Mouse (Mus musculus) thymus, adult 2 months (tissue): Measurements from ENCODE around the gene Gm48552. TPM values are rescaled to one million over a fixed set of nuclear protein-coding genes. Genes with fewer than 3 reads are reported as not detected.
A peak's percentile ranks its signal among the peaks of the same experiment; 100 is the strongest.

Source experiments
- DNase-seq: peaks from one replicate; pipeline ENCODE4 v3.0.0; 2021
- H3K27ac ChIP-seq: fragments of 200-500 bp; 2 replicates; pipeline ENCODE4 v1.5.1; 2012; ENCODE audit warnings: low read length, control low read depth; ENCODE audit not compliant: control insufficient read depth, insufficient read depth
- H3K27me3 ChIP-seq: fragments of 200-500 bp; 2 replicates; pipeline ENCODE4 v1.6.1; 2012; ENCODE audit warnings: mild to moderate bottlenecking, low read length, moderate library complexity, mixed read lengths; ENCODE audit not compliant: control insufficient read depth, insufficient read depth
- H3K36me3 ChIP-seq: fragments of 200-500 bp; 2 replicates; pipeline ENCODE4 v1.6.1; 2012; ENCODE audit warnings: mild to moderate bottlenecking, low read length, moderate library complexity; ENCODE audit not compliant: control insufficient read depth, insufficient read depth
- H3K4me1 ChIP-seq: fragments of 200-500 bp; replicated peaks from 2 replicates; pipeline ENCODE4 v1.6.1; 2012; ENCODE audit warnings: low read length; ENCODE audit not compliant: control insufficient read depth, insufficient read depth
- H3K4me3 ChIP-seq: fragments of 200-500 bp; 2 replicates; pipeline ENCODE4 v1.5.1; 2012; ENCODE audit warnings: mild to moderate bottlenecking, low read length, control low read depth, moderate library complexity; ENCODE audit not compliant: control insufficient read depth, insufficient read depth
- CTCF ChIP-seq: fragments of 200-500 bp; IDR thresholded peaks from 2 replicates; pipeline ENCODE4 v1.5.1; 2012; ENCODE audit warnings: mild to moderate bottlenecking, control low read depth, low read length, moderate library complexity, borderline replicate concordance; ENCODE audit not compliant: control insufficient read depth, poor library complexity, insufficient read depth; ENCODE audit errors: extremely low read depth
- POLR2A ChIP-seq: fragments of 200-500 bp; IDR thresholded peaks from 2 replicates; pipeline ENCODE4 v1.6.1; 2012; ENCODE audit warnings: mild to moderate bottlenecking, low read length, control low read depth, moderate library complexity; ENCODE audit not compliant: control insufficient read depth, poor library complexity, insufficient read depth; ENCODE audit errors: extremely low read depth
- WGBS: fragments of 180-500 bp; shearing (Covaris S2); methylation state at CpG from one replicate; pipeline ENCODE4 v1.1.7; 2018; 5-methylcytosine and 5-hydroxymethylcytosine counted together
- polyA plus RNA-seq: library from polyadenylated mRNA; depleted of rRNA; stranded (reverse); fragments of >200 nt; gene quantifications from 2 replicates; pipeline ENCODE4 v1.2.3, GENCODE M21; 2012; rRNA removed

Gene Gm48552
- polyA plus RNA-seq, 1 experiment: 8.4 TPM

DNA sequence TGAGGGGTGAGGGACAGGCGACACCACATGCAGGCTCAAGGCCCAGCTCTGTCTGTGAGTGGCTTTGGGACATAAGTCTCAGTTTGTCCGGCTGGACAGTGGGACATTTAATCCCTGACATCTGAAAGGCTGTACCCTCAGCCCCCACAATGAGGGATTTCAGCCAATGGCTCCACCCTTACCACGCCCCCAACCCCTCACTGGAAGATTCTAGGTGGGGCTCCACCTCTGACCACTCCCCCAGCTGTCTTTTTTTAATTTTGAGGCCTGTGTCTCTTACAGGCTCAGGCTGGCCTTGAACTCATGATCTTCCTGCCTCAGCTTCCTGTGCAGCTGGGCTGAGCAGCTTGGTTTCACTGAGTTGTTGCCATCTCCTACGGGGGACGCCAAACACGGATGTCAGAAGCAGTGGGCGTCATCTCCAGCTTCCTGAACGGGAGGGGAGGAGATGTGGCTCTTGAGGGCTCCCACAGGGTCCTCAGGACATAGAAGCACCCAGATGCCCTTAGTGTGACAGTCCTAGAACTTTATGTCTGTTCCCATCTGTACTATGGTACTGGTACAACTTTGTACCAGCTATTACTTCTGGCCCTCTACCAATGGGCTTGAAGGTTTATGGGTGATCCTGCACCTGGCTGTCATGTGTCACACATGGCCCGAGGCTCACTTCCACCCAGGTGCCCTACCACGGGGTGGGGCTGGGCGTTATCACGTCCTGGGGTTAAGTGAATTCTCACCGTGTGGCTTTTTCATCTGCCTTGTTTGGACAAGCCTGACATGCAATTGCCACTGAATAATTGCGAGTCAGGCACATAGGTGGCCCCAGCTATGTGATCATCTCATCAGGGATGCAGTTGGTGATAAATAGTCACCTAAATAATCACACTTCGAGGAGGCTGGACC is 45.8 kb downstream of the Gm48552 start:
- TF ChIP-seq POLR2A (no peak), CTCF (no peak)
- 24% methylated on average over 15 of the region's 15 CpGs for WGBS
- peak overlapping the region; percentile 48; the same call in 1 of the 2 replicates for H3K27ac ChIP-seq
- peaks cover 41% of the 10 kb centered on the region for H3K4me1 ChIP-seq
- DNase-seq: peak; percentile 36
- H3K36me3 ChIP-seq: no peaks in the 10 kb centered on the region
- H3K4me3 ChIP-seq: no peak overlapping the region
- no peaks in the 10 kb centered on the region for H3K27me3 ChIP-seq

DNA sequence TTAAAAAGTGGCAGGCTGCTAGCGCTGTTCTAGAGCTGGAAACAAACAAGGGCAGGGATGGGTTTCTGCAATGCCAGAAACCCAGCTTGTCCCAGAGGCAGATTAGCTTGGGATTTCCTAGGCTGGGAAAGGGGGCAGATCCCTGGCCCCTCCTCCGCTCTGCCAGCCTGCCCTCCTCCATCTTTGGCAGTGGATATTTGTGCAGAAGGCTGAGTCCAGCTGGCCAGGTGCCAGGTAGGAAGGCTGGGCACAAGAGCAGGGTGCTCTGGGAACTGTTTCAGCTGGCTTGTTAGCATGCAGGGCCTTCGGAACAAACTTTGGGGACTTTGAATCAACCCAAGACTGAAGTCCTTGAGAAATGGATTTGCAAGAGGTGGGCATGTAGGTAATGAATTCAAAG is 46.6 kb downstream of the Gm48552 start:
- Histone ChIP-seq H3K27ac (no peak overlapping the region), H3K36me3 (no peaks in the 10 kb centered on the region), H3K4me3 (no peak overlapping the region), H3K27me3 (no peaks in the 10 kb centered on the region), H3K4me1 (peaks cover 39% of the 10 kb centered on the region)
- 95% methylated on average over 3 of the region's 3 CpGs for WGBS
- TF ChIP-seq POLR2A (no peak), CTCF (no peak)
- no peak for DNase-seq

Other genes with a start within 250 kb of the Gm48552 start
- 67.6 and 72.9 TPM in 2 replicates for gene Pias4, start 221.1 kb upstream of the Gm48552 start, polyA plus RNA-seq
- 2,100 and 2,369 TPM in 2 replicates for gene Eef2, start 212.4 kb upstream of the Gm48552 start, polyA plus RNA-seq
- gene Dapk3, start 206.0 kb upstream of the Gm48552 start, polyA plus RNA-seq: 95.9 and 103 TPM in 2 replicates
- not detected in 2 replicates for gene 4930442H23Rik, start 205.2 kb upstream of the Gm48552 start, polyA plus RNA-seq
- gene Nmrk2, start 187.0 kb upstream of the Gm48552 start, polyA plus RNA-seq: 0.12 TPM in 1 of 2 replicates, not detected in the other
- 2.4 and 2.5 TPM in 2 replicates for gene Atcay, start 158.2 kb upstream of the Gm48552 start, polyA plus RNA-seq
- 9.1 and 9.6 TPM in 2 replicates for gene Zfr2, start 155.8 kb upstream of the Gm48552 start, polyA plus RNA-seq
- 19.5 and 21.0 TPM in 2 replicates for gene Matk, start 136.1 kb upstream of the Gm48552 start, polyA plus RNA-seq
- 102 and 118 TPM in 2 replicates for gene Mrpl54, start 122.1 kb upstream of the Gm48552 start, polyA plus RNA-seq
- 125 and 136 TPM in 2 replicates for gene Apba3, start 122.0 kb upstream of the Gm48552 start, polyA plus RNA-seq
- 27.5 and 34.5 TPM in 2 replicates for gene Tjp3, start 97.4 kb upstream of the Gm48552 start, polyA plus RNA-seq
- 212 and 239 TPM in 2 replicates for gene Pip5k1c, start 96.0 kb upstream of the Gm48552 start, polyA plus RNA-seq
- gene Cactin, start 67.9 kb upstream of the Gm48552 start, polyA plus RNA-seq: 89.3 and 89.6 TPM in 2 replicates
- 310 and 312 TPM in 2 replicates for gene Tbxa2r, start 60.3 kb upstream of the Gm48552 start, polyA plus RNA-seq
- gene Gipc3, start 45.7 kb upstream of the Gm48552 start, polyA plus RNA-seq: 0.70 and 0.82 TPM in 2 replicates
- 199 and 209 TPM in 2 replicates for gene Hmg20b, start 38.5 kb upstream of the Gm48552 start, polyA plus RNA-seq
- gene Mfsd12, start 31.5 kb upstream of the Gm48552 start, polyA plus RNA-seq: 65.3 and 85.5 TPM in 2 replicates
- 12.7 TPM in 2 replicates for gene 4930404N11Rik, start 23.2 kb upstream of the Gm48552 start, polyA plus RNA-seq
- 181 and 201 TPM in 2 replicates for gene Fzr1, start 10.5 kb upstream of the Gm48552 start, polyA plus RNA-seq
- gene Dohh, start 4.6 kb upstream of the Gm48552 start, polyA plus RNA-seq: 119 and 123 TPM in 2 replicates
- gene Gm48551, start 4.5 kb upstream of the Gm48552 start, polyA plus RNA-seq: 4.1 and 5.3 TPM in 2 replicates
- 49.7 and 51.1 TPM in 2 replicates for gene Smim24, start 4.0 kb downstream of the Gm48552 start, polyA plus RNA-seq
- gene Nfic, start 66.6 kb downstream of the Gm48552 start, polyA plus RNA-seq: 26.3 and 26.7 TPM in 2 replicates
- gene Celf5, start 93.7 kb downstream of the Gm48552 start, polyA plus RNA-seq: 4.3 and 5.1 TPM in 2 replicates
- 332 and 337 TPM in 2 replicates for gene Ncln, start 107.4 kb downstream of the Gm48552 start, polyA plus RNA-seq
- gene S1pr4, start 111.1 kb downstream of the Gm48552 start, polyA plus RNA-seq: 84.3 and 87.2 TPM in 2 replicates
- gene Gna15, start 135.2 kb downstream of the Gm48552 start, polyA plus RNA-seq: 9.5 and 10.6 TPM in 2 replicates
- gene Gna11, start 156.2 kb downstream of the Gm48552 start, polyA plus RNA-seq: 73.1 and 81.0 TPM in 2 replicates
- gene Aes, start 170.5 kb downstream of the Gm48552 start, polyA plus RNA-seq: 3,110 and 3,125 TPM in 2 replicates
- 100 and 115 TPM in 2 replicates for gene Tle2, start 185.6 kb downstream of the Gm48552 start, polyA plus RNA-seq
- gene Tle6, start 212.1 kb downstream of the Gm48552 start, polyA plus RNA-seq: 22.5 and 28.8 TPM in 2 replicates
- 2.8 and 3.3 TPM in 2 replicates for gene BC025920, start 217.3 kb downstream of the Gm48552 start, polyA plus RNA-seq
- 81.9 and 84.7 TPM in 2 replicates for gene Sirt6, start 238.8 kb downstream of the Gm48552 start, polyA plus RNA-seq
- gene Ankrd24, start 239.5 kb downstream of the Gm48552 start, polyA plus RNA-seq: 16.3 and 19.1 TPM in 2 replicates